Mouse (Mus musculus): ENCODE results near the gene Tex26.

Tex26 gene

DNA sequence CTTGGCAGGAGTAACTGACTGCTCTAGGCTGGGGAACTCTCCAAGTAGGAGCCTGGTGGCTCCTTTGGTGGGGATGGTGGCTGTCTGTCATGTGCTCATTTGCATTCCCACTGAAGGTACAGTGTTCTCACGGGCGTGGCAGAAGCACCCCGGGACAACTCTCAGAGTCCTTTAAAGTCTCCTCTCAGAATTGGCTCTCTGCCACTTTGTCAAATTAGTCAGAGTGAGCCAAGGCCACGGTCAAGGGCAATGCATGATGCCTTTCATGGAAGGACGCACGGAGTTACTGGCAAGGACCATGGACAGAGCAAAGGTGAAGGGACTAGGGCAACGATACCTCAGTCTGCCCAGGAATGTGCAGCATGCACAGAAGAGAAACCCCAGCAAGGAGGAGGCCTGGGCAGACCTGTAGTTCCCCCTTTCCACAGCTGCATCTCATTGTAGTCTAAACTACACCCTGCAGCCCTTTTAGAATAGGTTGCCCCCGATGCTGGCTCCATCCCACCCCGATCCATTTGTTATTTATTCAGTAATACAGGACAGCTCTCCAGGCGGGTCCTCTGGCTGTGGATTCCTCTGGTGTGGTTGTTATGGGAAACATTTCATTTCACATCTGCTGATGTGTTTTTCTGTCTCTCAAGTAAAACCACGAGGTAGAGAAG, 49.0 kb downstream of the Tex26 start:
- DNase-seq (ENCODE audit: low spot score in 2 of 2): no peak

DNA sequence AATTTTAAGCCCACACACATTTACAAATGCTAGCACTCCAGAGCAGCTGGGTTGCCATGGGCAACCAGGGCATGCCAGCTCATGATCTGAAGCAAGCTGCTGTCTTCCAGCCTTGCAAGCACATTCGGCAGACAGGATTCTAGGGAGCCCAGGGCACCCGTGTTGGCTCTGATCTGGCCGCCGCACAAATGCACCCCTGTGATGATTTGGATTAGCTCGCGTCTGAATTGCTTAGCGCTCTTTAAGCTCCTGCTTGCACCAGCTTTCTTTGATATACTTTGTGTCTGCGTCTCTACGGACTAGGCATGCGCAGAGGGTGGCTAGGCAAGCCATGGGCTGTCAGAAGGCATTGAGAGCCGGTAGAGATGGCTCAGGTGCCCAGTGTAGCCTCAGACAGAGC, 49.7 kb downstream of the Tex26 start:
- DNase-seq (ENCODE audit: low spot score in 2 of 2): no peak

DNA sequence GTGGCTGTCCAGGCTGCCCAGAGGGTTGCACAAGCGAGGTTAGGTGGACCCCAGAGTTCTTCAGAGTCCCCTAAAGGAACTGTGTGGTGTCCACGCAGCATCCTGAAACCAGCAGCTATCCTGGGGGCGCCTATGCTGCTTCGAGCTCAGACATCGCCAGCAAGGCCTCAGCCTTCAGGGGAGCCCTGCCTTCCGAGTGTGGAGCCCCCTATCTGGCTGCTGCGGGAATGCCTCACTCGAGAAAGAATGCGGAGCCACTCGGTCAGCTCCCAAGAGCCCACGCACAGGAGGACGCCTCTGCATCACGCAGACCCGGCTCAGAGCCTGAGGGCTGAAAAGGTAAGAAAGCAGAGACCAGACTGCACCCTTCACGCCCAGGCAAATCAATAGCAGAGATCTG, 50.8 kb downstream of the Tex26 start:
- DNase-seq (ENCODE audit: low spot score in 2 of 2): no peak

DNA sequence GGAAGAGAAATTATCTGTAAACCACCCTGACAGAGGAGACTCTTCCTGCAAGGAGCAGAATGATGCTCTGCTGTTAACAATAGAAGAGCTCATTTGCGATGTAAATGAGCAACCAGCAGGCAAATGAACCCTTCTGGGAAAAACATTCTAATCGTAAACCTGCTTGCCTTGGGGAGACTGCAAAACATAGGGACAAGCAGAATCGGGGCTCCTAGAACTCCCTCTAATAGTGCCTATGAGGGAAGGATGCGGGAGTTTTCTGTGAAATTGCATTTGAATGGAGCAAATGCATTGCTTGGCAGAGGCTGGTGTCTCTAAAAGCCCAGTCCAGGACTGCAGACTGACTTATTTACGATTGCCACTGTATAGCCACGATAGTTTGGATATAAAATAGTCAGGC, 56.2 kb downstream of the Tex26 start:
- no peak for DNase-seq (ENCODE audit: low spot score in 2 of 2)

DNA sequence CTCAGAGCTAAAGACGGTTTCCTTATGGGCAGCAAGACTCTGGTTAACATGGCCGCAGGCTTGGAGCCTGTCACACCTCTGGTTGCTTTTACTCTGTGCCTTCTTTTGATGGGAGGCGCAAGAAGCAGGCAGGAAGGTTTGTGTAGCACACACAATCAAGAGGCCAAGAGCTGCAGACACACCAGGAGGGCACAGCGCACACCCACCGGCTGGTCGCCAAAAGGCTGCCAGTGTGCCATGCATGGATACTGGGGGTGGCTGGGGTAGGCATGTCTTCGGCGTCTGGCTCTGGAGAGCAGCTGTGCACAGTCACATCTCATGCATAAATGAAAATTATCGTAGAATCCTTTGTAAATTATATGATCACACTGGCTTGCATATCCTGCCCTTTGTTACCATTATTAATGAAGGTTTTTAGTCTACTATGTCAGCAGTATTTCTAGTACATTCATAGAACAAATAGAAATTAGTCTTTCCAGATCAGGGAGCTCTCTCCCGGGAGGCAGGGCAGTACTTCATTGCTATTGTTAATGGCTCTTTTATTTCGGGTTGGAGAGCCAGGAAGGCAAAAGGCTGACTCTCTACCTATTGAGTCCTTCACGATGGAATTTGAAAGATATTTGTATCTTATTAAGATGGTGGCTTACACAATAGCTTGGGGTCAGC, 57.1 kb downstream of the Tex26 start:
- no peak for DNase-seq (ENCODE audit: low spot score in 2 of 2)

DNA sequence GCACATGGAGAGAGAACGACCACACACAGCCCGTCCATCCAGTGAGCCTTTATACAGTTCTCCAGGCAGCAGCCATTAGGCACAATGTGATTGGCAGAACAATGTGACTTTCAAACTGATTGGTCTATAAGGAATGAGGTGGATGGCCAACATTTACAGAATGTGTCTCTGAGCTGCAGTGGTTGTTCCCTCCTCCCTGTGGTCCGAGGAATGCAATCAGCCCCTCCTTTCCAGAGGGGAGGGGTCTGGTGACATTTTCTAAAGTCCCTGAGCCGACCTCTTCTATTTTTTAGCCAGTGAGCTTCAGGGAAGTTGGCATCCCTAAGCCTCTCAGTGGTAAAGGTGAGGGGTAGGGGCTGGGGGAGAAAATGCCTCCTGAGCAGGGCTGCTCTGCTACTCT, 60.5 kb downstream of the Tex26 start:
- DNase-seq (ENCODE audit: low spot score in 2 of 2): no peak

DNA sequence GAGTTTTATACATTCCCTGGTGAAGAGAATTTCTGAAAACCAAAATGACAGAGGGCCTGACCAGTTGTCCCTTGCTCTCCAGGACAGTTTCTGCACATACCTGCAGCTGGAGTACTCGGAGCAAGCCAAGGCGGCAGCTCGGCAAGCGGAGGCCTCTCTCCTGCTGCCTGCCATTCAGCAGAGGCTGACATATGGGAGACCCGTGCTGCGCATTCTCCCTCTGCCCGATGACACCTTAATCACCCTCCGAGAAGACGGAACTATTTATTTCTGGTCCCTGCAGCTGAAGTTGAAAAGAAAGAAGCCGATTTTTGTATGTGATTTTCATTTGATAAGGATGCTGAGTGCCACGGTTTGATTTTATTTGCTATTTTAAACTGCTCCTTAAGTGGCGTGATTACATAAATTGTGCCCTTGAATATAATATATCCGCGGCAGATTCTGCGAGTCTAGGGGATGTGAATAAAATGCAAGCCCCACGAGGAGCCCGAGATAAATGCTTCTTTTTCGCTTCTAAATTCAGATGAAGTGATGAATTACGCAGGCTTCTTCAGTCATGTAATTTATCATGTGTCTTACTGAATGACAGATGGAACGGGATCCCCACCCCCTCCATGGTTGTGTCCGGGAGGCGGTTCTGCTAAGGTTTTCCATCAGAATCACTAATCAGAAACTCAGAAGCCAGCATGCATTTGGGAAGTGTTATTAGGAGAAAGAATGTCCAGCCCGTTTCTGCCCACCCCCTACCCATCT, 64.1 kb downstream of the Tex26 start:
- DNase-seq (ENCODE audit: low spot score in 2 of 2): no peak

DNA sequence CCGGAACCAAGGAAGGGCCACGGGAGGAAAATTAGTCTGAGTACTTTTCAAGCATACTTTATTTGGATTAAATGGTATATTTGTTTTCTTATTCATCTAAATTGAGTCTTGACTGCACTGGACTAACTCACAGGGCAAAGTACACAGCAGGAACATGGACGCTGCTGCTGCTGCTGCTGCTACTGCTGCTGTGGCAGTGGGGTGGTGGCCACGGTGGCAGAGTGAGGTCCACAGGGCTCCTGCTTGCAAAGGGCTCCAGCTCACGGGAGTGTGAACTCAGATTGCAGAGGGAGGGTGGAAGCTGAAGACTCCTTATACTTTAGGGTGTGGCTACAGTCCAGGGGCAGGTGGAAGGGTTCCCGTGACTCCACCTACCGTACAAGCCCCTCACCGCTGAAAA, 65.5 kb downstream of the Tex26 start:
- no peak for DNase-seq (ENCODE audit: low spot score in 2 of 2)

DNA sequence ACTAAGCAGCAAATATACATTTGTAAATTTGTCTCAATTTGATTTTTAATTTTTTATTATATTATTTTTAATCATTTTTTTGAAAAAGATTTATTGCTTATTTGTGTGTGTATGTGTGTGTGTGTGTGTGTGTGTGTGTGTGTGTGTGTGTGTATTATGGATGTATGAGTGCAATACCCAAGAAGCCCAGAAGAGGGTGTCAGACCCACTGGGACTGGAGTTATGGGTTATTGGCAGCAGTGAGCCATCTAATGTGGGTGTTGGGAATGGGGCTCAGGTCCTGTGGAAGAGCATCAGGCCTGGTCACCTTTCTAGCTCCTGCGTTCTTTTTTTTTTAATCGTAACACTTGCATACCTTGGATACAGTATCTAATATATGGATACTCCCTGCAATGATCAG, 66.6 kb downstream of the Tex26 start:
- DNase-seq (ENCODE audit: low spot score in 2 of 2): no peak

DNA sequence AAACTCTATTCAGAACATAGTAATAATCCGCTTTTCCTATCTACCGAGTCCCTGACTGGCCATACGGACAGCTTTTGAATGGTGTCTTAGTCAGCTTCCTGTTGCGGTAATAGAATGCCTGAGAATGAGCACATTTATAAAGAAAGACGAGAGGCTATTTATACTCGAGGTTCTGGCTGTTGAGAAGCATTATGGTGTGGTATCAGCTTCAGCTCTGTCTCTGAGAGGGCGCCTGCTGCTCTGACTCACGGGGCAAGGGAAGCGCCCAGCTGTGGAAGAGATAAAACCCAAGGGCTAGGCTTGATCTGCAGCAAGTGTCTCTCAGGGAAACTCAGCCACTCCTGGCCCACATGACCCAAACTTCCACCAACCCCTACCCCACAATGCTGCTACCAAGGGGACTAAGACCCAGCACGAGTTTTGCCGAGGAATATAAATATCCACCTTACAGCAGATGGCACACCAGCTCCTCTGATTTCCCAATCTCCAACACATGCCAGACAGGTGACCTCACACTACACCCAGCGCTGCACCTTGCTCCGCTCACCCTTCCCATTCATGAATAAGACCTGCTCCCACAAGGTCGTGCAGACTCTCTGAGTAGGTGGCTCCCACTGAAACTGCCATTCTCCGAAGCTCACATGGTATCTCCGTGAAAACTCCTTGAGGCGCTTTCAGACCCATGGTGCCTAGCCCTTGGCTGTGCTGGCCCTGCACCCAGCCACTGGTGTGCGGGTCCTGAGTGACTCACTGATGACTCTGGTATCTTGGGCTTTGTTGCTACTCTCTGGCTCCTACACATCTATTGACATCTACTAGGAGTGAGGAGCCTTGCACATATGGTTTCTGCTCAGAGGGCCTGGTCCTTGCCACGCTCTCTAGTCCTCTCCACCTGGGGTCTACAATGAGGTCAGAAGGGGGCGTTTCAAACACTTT, 68.9 kb downstream of the Tex26 start:
- no peak for DNase-seq (ENCODE audit: low spot score in 2 of 2)

DNA sequence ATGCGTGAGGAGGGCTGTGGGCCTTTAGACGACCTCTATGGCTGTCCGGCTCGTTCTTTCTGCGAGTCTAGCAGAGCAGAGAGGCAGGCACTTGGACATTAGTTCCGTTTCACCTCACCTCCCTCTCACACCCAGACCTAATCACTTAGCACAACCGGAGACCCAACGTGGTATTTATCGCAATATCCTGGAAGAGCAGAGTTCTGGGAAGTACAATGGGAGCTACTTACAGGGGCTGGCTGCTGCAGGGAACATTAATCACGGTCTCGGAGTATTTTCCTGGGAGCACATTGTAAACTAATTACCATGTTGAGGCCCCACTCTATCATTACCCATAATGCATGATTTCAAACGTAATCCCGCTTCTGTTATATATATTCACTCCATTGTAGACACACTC, 70.9 kb downstream of the Tex26 start:
- DNase-seq (ENCODE audit: low spot score in 2 of 2): no peak

DNA sequence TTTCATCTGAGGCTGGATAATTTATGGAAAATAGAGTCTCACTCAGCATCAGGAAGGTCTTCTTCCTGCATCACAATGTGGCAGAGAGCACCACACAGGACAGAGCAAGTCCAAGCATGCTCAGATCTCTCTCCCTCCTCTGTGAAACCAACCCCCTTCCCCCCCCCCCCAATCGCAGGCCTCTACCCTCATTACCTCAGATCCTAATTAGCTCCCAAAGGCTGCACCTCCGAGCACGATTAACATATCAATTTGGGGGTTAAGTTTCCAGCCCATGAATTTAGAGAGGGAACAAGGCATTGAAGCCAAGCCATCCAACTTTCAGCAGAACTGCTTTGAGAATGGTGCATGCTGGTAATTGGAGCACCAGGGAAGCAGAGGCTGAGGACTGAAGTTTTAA, 73.2 kb downstream of the Tex26 start:
- DNase-seq (ENCODE audit: low spot score in 2 of 2): no peak

DNA sequence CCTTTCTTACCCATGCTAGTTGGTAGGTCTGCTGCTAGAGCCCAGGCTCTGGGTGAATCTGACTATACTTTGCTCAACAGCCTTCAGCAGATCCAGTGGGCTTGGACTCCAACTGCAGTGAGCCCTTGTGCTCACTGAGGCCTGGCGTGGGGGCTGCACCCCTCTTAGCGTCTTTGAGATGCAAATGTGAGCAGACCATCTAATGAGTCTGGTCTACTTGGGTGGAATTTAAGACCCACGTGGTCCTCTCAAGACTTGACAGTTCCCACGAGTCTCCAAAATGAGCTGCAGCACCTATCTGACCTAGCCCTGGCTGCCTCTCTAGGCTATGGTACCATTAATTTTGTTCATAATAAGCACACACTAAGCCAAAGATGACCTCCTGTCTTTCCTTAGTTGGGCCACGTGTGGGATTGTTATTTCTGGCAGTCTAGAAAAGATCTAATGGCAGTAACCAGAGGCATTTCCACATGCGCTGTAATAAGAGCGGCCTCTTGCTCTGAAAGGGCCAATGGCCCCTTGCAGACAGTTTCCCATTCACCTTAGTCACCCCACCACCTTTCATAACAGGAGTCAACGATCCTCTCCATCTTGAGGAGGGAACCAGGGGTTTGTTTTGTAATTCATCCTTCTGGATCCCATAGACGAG, 74.1 kb downstream of the Tex26 start:
- DNase-seq (ENCODE audit: low spot score in 2 of 2): no peak

DNA sequence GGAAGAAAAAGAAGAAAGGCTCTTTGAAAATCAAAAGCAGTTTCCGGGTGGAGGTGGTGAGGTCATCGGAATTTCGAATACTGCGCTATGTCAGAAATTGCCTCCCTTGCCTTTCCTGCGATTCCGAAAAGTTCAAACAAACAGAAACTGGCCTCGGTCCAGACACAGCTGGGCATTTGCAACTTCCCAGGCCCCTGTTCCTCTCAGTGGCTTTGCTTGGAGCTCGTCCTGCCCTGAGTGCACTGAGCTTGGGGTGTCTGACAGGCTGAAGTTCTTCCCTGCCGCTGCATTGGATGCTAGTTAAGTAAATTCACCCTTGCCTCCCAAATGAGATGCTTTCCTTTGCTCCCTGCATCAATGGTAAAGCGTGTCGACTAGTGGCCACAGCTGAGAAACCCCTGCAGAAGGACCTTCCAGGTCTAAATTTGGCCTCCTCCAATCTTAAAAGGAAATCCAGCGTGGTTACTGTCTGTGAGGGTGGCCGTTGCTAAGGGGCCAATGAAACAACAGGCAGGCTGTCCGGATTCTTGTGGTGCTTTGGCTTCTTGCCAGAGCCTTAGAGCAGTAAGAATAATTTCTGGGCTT, 74.7 kb downstream of the Tex26 start:
- DNase-seq (ENCODE audit: low spot score in 2 of 2): no peak

DNA sequence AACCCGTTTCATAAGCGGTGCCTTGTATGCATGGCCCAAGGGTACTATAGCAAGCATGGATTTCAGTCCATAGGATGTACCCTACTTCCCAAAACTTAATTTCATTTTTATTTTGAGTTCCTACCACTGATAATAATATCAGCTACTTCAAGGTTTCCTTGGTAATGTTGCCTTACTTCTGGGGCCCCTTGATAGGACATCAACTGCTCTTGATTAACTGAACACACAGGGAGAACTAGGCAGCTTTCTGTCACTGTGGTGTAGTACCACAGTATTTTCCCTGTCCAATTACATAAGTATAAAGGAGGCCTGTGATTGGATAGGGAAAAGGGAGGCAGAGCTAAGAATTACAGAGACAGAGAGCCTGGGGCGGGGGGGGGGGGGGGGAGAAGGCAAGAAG, 75.4 kb downstream of the Tex26 start:
- DNase-seq (ENCODE audit: low spot score in 2 of 2): no peak

DNA sequence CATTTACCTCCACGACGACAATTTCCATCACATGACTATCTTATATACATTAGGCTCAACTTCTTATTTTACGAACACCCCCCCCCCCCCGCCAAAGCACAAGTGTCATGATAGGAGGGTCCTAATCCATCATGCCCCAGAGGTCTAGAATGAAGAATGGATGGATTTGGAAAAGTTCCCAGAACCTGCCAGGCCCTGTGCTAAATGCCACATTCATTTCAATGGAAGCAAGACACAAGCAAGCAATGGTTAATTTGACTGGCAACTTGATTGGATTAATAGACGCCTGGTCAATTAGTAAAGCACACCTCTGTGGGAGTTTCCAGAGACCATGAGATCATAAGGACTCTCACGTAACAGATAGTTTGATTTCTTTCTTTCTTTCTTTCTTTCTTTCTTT, 77.7 kb downstream of the Tex26 start:
- no peak for DNase-seq (ENCODE audit: low spot score in 2 of 2)

Data from spleen, postnatal 4 days (tissue).